Mouse (Mus musculus): ENCODE results near the gene Mss51. TPM values are rescaled to one million over a fixed set of nuclear protein-coding genes. Genes with fewer than 3 reads are reported as not detected.

The Mss51 gene
- total and polyA plus RNA-seq, 3 experiments: 0.47 to 1.5 (median 0.59) TPM

- no peak for TF ChIP-seq MXI1 (IDR thresholded peaks at IDR 0.05; ENCODE audit: low read depth, low read length)
- no peak for DNase-seq (ENCODE audit: extremely low read depth)
- in situ Hi-C loops (cut with MboI; ENCODE audit: low pct_ligation_motif_present, low pct_unique_long_range_greater_than_20kb, low sequenced_read_pairs): no loop called here
- Histone ChIP-seq H3K4me3 (replicated peaks in 1 of 3; ENCODE audit: low read depth in 2 of 3, low read length in 2 of 3, poor library complexity in 1 of 3) (peak overlapping the region; percentile 38 to 97 (median 87)), H3K27ac (ENCODE audit: insufficient read depth, low read depth) (no peak overlapping the region), H3K36me3 (replicated peaks in 1 of 2; ENCODE audit: control insufficient read depth in 1 of 2, insufficient read depth in 1 of 2, low read length in 1 of 2) (peaks cover 14 to 41% of the 10 kb centered on the region in 2 experiments), H3K9me3 (replicated peaks; ENCODE audit: low read length) (no peaks in the 10 kb centered on the region), H3K4me2 (ENCODE audit: insufficient read depth, low read depth, poor library complexity, severe bottlenecking) (peak overlapping the region; percentile 79), H3K27me3 (replicated peaks) (no peaks in the 10 kb centered on the region), H3K4me1 (ENCODE audit: control insufficient read depth in 1 of 2, insufficient read depth in 2 of 2) (peaks cover 6 to 43% of the 10 kb centered on the region in 2 experiments; a peak in 3 of 4 replicates), H3K79me2 (replicated peaks; ENCODE audit: control insufficient read depth, extremely low read depth, insufficient read depth, poor library complexity, severe bottlenecking) (peaks cover 37% of the 10 kb centered on the region), H3K9ac (ENCODE audit: insufficient read depth, low read depth) (peak overlapping the region; percentile 70)
- dilution Hi-C loops (cut with MboI; ENCODE audit: extremely low pct_ligation_motif_present, extremely low pct_unique_long_range_greater_than_20kb, low sequenced_read_pairs): no loop called here
Observed at GRCm38 (mm10) chr14:20478385-20478784, 18.3 kb downstream of the Mss51 start.

- peaks cover 6 to 43% of the 10 kb centered on the region in 2 experiments; a peak in 3 of 4 replicates for H3K4me1 ChIP-seq (ENCODE audit: control insufficient read depth in 1 of 2, insufficient read depth in 2 of 2)
- TF ChIP-seq MAZ (IDR thresholded peaks at IDR 0.05; ENCODE audit: low read depth, low read length) (no peak), SMC3 (IDR thresholded peaks at IDR 0.05; ENCODE audit: low read depth, low read length) (no peak), MAX (IDR thresholded peaks at IDR 0.05; ENCODE audit: low read length) (no peak), ETS1 (conservative IDR thresholded peaks at IDR 0.05; ENCODE audit: low read depth, low read length) (no peak), KAT2A (IDR thresholded peaks at IDR 0.05; ENCODE audit: insufficient replicate concordance, low read length) (no peak), MXI1 (IDR thresholded peaks at IDR 0.05; ENCODE audit: low read depth, low read length) (no peak), GABPA (IDR thresholded peaks at IDR 0.05; ENCODE audit: insufficient replicate concordance, low read depth, low read length) (no peak), ZNF384 (IDR thresholded peaks at IDR 0.05; ENCODE audit: low read depth, low read length) (no peak), POLR2AphosphoS2 (IDR thresholded peaks at IDR 0.05; ENCODE audit: low read depth, low read length) (no peak), CTCF (conservative IDR thresholded peaks at IDR 0.05 in 1 of 2, IDR thresholded peaks at IDR 0.05 in 1 of 2; ENCODE audit: low read depth in 2 of 2, low read length in 2 of 2) (no peak), UBTF (IDR thresholded peaks at IDR 0.05; ENCODE audit: low read depth, low read length) (no peak), NELFE (IDR thresholded peaks at IDR 0.05; ENCODE audit: low read depth, low read length) (no peak), MEF2A (IDR thresholded peaks at IDR 0.05; ENCODE audit: borderline replicate concordance, low read depth, low read length) (no peak), SIN3A (IDR thresholded peaks at IDR 0.05; ENCODE audit: low read length) (no peak)
- peaks cover 37% of the 10 kb centered on the region for H3K79me2 ChIP-seq (replicated peaks; ENCODE audit: control insufficient read depth, extremely low read depth, insufficient read depth, poor library complexity, severe bottlenecking)
- in situ Hi-C loops (cut with MboI; ENCODE audit: low pct_ligation_motif_present, low pct_unique_long_range_greater_than_20kb, low sequenced_read_pairs): no loop called here
- no peak for DNase-seq (ENCODE audit: extremely low read depth)
- no peaks in the 10 kb centered on the region for H3K9me3 ChIP-seq (replicated peaks; ENCODE audit: low read length)
- H3K4me2 ChIP-seq (ENCODE audit: insufficient read depth, low read depth, poor library complexity, severe bottlenecking): 0 out of 2 replicates have a peak overlapping the region, but pooled peaks have one; percentile 8
- no peaks in the 10 kb centered on the region for H3K27me3 ChIP-seq (replicated peaks)
- dilution Hi-C loops (cut with MboI; ENCODE audit: extremely low pct_ligation_motif_present, extremely low pct_unique_long_range_greater_than_20kb, low sequenced_read_pairs): no loop called here
- no peak overlapping the region for H3K27ac ChIP-seq (ENCODE audit: insufficient read depth, low read depth)
- peaks cover 22 to 44% of the 10 kb centered on the region in 2 experiments for H3K36me3 ChIP-seq (replicated peaks in 1 of 2; ENCODE audit: control insufficient read depth in 1 of 2, insufficient read depth in 1 of 2, low read length in 1 of 2)
- no peak overlapping the region for H3K4me3 ChIP-seq (replicated peaks in 1 of 3; ENCODE audit: low read depth in 2 of 3, low read length in 2 of 3, poor library complexity in 1 of 3)
- no peak overlapping the region for H3K9ac ChIP-seq (ENCODE audit: insufficient read depth, low read depth)
Observed at GRCm38 (mm10) chr14:20477261-20478025, 19.3 kb downstream of the Mss51 start.
